Mouse (Mus musculus) megakaryocyte, adult 5-6 weeks (primary cell): ENCODE measurements at regions not wholly inside any gene's neighbourhood (a gene's known extent, or its start where the extent isn't known, plus 50 kb on each side); places are given as distances from the start of the nearest gene placed in this dataset.
"Not testable (repeated sequence)": the region's sequence is repeated elsewhere in the genome, so short reads cannot be mapped to it uniquely, and the experiment has no call there.

Experiments
- ATAC-seq: 2 replicates; pipeline ENCODE4 v1.8.0; 2016; ENCODE audit warnings: mild to moderate bottlenecking, inconsistent platforms; ENCODE audit not compliant: poor library complexity, severe bottlenecking

DNA sequence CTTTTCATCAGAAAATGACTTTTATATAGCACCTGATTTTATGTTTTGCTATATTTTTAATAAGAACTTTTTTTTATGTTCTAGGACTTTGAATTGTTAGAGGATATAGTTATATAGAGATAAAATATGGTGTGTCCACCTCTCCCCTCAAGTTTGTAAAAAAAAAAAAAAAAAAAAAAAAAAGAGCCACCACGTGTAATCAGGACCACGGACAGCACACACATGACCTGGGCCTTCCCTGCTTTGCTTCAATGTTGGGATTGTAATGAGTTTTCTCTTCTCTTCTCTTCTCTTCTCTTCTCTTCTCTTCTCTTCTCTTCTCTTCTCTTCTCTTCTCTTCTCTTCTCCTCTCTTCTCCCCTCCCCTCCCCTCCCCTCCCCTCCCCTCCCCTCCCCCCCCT is 78.5 kb downstream of the 1700010I14Rik start:
- not testable (repeated sequence) for ATAC-seq

DNA sequence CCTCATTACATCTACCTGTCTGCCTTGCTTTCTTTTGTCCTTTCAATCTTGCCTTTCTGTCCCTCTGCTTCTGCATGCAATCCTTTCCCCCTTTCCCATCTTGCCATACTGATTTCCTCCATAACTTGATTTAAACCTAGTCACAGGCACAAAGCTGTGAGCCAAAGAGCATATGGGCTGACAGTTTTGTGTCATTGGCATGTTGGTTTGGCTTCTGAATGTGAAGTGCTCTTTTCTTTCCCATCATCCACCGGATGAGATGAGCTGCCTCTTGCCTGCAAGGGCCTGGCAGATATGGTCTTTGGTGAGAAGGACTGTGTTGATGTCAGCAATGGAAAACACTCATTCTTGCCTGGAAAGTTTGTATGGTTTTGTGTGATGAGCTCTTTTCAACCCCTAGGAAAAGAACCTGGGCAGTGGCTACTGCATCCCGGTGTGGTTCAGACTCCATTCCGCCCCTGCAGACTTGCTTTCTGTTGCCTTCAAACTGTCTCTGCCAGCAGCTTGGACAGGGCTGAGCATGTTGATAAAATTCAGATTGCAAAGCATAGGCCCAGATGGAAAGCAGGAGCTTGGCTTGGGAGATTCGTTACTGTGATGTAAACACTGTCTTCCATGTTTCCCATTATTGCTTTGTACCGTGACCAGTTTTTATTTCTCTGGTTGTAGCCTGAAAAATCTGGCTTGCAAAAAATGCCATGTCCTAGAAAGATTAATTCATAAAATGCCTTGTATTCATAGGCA is 80.9 kb downstream of the 1700010I14Rik start:
- ATAC-seq = no peak

DNA sequence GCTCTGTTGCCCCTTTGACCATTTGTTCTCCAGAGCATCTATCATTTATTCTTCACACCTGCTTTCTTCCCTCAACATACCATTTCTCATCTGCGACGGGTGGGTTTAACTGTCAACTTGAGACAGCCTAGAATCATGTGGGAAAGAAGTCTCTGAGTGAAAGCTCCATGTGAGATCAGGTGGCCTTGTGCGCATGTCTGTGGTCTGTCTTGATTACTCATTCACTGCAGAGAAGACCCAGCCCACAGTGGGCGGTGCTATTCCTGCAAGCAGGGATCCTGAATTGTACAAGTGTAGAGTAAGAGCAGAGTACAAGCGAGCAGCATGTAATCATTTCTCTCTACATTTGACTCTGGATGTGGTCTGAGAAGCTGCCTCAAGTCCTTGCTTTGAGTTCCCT is 95.5 kb downstream of the 1700010I14Rik start:
- no peak for ATAC-seq

DNA sequence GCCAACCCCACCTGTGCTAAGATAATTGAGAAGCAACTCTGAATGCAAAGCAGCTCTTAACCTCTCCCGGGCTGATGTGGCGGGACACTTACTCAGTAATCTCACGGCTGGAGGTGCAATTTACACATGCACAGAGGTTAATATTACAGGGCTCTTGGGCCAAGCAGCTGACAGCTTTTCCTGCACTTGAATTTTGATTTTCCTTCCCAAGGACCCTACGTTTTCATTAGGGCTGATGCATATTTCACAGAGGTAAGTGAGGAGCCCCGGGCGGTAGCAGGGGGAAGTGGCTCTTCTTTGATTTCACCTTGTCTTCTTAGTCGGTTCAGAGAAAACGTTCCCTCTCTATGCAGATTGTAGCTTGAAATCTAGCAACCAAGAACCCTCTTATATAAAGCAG is 139.7 kb downstream of the 1700010I14Rik start:
- ATAC-seq = no peak

DNA sequence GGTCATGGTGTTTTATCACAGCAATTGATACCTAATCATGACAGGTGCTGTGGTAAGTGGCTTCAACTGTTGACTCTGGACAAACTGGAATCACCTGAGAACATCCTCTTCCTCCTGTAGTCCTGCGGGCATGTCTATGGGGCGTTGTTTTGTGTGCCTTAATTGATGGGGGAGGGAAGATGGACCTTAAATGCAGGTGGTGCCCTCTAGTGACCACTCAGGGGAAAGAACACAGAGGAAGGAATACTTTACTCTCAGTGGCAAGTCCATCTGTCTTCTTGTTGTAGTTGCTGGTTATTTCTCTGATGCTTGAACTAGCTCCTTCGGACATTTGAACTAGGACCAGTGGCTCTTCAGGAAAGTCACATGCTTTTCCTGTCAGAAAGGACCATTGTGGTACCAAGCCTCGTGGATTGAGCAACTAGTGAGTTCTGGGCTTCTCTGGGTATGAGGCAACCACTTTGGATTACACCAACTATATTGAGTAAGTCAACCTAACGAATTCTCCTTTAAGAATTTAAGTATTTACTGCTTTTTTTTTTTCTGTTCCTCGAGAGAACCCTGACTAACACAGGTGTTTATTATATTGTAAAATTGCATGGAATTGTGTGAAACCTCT is 157.6 kb downstream of the 1700010I14Rik start:
- ATAC-seq = peak; percentile 57; the same call in 1 of the 2 replicates

GRCm38 (mm10) chr17:9150654-9151053 is 162.5 kb downstream of the 1700010I14Rik start:
- ATAC-seq = no peak

DNA sequence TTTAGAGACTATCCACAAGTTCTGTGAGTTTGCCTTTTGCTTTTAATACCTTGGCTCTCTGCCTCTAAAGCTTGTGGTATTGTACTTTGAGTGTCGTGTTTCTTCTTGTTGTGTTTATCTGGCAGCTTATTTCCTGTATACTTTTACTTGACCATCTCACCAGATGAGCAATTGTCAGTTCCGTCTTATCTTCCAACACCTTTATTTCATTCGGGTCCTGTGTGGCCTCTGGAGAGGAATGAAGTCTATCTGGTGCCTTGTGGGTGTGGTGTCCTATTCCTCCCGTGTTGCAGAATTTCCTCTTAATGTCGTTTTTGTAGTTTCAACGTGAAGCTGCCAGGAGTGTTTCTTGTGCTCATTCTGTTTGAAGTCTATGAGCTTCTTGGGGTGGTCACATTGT is 174.0 kb downstream of the 1700010I14Rik start:
- no peak for ATAC-seq

GRCm38 (mm10) chr17:9162676-9163075 is 174.5 kb downstream of the 1700010I14Rik start:
- ATAC-seq = no peak

DNA sequence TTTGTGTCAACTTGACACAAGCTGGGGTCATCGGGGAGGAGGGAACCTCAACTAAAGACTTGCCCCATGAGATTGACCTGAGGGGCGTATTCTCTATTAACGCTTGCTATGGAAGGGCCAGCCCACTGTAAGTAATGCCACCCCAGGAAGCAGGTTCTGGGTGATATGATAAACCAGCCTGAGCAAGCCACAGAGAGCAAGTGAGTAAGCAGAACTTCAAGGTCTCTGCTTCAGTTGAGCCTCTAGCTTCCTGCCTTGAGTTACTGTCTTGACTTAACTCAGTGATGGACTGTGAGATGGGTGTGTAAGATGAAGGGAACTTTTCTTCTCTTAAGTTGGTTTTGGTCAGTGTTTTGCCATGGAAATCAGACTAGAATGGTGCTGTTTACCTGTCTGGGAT is 175.2 kb downstream of the 1700010I14Rik start:
- ATAC-seq = no peak

DNA sequence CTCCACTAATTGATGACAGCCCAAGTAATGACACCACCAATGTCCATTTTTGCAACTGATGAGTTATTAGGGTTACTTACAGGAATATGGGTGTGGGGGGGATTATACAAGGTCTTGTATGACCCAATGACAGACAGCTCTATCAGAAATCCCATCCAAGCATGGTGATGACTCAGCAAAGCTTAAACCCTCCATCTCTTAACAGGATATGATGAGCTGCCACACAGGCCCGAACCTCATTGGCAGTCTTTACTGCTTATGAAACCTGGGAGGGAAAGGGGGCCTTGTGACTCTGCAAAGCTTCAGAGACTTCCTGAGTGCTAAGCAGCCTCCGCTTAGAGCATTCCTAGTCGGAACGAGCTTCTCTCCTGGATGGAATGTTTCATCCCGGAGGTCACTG is 176.4 kb downstream of the 1700010I14Rik start:
- ATAC-seq = no peak

GRCm38 (mm10) chr17:9167161-9167560 is 179.0 kb downstream of the 1700010I14Rik start:
- no peak for ATAC-seq

DNA sequence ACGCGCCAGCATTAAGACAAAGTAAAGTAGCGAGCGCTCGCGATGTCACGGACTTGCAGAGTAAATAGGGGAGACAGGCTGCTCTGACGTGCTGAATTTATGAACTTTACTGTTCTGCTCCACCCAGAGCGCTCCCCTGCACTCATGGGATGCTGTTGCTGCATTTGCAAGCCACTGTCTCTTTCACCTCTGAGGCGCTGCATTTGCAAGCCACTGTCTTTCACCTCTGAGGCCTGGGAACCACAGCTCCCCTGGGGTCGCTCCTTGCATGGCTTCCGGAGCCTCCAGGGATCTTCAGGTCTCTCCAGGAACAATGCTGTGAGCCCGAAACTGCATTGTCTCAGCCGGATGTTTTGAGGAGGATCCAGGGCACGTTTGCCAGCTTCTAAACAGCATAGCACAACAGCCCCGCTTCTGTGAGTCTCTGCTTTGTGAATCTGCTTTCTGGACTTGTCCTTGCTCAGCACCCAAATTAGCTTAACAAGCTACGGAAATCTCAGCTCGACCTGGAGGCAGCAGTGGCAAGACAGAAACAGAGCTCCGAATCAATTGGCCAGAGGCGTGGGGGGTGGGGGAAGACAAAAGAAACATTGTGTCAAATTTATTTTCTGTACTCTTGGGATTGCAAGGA is 179.6 kb downstream of the 1700010I14Rik start:
- ATAC-seq = no peak

- ATAC-seq = peak; percentile 68; the same call in 1 of the 2 replicates
These were observed 180.3 kb downstream of the 1700010I14Rik start for GRCm38 (mm10) chr17:9168411-9168810.

GRCm38 (mm10) chr17:9169371-9169770 is 181.2 kb downstream of the 1700010I14Rik start:
- peak; percentile 60; the same call in 1 of the 2 replicates for ATAC-seq

DNA sequence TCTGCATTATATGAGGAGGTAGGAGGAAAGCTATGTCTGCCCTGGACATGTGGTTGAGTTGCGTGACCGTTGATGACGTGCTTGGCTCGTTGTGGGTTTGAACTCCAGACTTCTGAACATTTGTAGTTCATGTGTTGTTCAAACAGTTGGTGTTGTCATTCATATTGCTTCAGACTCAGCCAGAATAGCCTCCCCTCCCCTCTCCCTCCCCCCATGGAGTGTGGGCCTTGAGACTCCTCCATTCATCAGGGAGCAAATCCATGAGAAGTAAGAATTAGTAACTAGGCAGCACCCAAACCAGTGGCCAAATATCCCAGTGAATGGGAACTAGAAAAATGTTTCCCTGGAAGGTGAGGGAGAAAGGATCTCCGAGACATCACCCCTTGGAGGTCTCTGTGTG is 209.0 kb downstream of the 1700010I14Rik start:
- no peak for ATAC-seq

DNA sequence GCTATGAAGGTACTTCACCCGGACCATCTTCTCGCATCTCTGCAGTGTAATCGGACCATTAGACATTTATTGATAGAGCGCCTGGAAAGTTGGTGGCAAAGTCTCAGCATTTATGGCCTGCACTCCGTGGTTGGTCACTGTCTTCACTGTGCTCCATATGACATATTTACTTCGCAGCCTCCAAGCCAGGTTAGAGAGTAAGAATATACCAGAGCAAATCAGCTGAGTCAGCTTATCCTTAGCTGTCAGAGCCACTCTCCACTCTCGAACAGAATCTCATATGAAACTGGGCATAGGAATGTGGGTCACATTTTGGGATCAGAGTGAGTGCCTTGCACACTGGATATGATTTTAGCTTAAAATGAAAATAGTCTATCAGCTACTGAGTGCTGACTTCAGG is 212.3 kb downstream of the 1700010I14Rik start:
- ATAC-seq = no peak

- no peak for ATAC-seq
These were observed 214.4 kb downstream of the 1700010I14Rik start for GRCm38 (mm10) chr17:9202496-9202895.

- ATAC-seq = no peak
These were observed 211.2 kb upstream of the Gm17728 start for GRCm38 (mm10) chr17:9210626-9211025.

DNA sequence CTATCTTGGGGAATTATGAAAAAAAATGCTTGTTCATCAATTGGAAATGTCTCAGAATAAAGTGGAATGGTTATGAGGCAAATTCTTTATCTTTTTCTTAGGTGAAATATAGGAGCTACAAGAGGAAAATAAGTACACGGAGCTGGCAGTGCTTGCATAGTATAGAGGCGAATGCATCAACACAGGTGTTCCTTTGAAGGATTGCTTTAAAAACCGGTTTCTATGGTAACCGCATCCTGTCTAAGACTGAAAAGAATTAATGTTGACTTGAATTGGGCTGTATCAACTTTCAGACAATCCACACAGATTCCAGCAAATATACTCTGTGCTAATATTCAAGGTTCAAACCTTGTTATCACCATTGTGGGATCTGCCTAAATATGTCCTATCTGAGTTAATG is 198.8 kb upstream of the Gm17728 start:
- ATAC-seq = no peak

GRCm38 (mm10) chr17:9227872-9228575 is 193.8 kb upstream of the Gm17728 start:
- no peak for ATAC-seq

GRCm38 (mm10) chr17:9235141-9235571 is 186.7 kb upstream of the Gm17728 start:
- ATAC-seq = no peak
